Mouse (Mus musculus) left cerebral cortex, postnatal 25 days (tissue): Measurements from ENCODE around the gene Fance. TPM values are rescaled to one million over a fixed set of nuclear protein-coding genes. Genes with fewer than 3 reads are reported as not detected.

Source experiments
- DNase-seq, 2 experiments: peaks; one replicate each; pipeline ENCODE4 v3.0.0; 2022; ENCODE audit warnings: low spot score in 2 of 2, mixed read lengths in 1 of 2
- intact Hi-C: fragments of 180-260 bp; cut with DNase I; formaldehyde crosslinking; loops from one replicate; pipeline ENCODE4 v1.15.1; 2025
- total RNA-seq, 2 experiments: library from RNA; stranded (reverse); gene quantifications; 2 replicates each; pipeline ENCODE4 v1.2.3; 2021

The Fance gene
- total RNA-seq, 2 experiments from 2014 or later: 24.0 to 25.7 TPM

DNA sequence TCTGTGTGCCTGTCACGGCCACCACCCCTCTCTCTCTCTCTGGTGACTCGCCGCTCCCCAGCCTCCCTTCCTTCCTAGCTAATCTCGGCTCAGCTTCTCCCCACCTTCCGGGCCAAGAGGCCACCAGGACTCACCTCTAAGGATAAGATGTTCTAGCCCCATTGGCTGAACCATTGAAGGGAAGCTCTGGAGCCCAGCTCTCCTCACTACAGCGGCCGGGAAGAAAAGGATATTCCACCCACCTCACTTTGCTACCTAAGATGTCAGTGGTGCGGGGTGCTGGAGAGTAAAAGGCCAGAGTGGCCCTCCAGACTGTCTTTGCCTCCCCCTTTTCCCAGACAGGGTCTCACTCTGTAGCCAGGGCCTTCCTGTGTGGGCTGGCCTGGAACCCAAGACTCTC, 51.8 kb downstream of the Fance start, which contains the start of gene Tulp1:
Gene Tulp1 (minus strand): TSS at position 101 of the 400 bp plus-strand sequence.
- no peak for DNase-seq
- intact Hi-C loops: no loop called here

DNA sequence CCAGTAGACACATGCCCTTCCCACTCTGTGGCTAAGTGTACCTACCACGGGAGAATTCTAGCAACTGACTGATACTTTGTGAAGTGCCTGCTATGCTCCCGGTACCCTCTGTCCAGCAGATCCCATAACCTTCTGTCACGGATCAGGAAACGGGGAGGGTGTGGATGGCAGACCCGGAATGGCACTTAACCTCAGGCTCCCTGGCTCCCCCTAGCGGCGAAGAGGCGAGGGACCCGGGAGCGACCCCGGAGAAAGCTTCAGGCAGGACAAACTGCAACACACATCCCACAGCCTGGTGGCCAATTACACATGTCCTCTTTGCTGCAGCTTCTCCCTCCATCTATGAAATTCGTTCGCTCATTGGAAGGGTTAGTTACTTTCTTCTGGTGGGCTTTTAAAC, 55.1 kb downstream of the Fance start:
- peak; percentile 43 to 50 for DNase-seq
- intact Hi-C loops: no loop called here

GRCm38 (mm10) chr17:28369056-28369455, 55.7 kb downstream of the Fance start:
- intact Hi-C loops: no loop called here
- no peak for DNase-seq

DNA sequence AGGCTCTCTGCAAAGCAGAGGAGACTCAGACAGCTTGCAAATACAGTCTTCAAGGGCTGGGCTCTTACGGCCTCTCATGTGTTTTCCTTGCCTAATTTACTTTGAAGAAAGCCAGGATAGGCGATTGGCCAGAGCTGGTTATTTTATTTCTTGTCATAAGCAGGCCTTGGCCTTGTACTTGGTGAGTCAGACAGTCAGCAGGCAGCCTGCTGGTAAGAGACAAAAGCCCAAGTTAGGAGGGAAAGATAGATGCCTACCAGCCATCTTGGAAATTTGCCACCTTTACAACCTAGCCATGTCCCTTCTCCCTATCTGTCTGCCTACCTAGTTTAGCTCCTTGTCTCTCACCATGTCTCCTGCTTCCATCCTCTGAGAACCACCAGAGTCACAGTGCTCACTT, 58.0 kb downstream of the Fance start:
- intact Hi-C loops: no loop called here
- DNase-seq: no peak

DNA sequence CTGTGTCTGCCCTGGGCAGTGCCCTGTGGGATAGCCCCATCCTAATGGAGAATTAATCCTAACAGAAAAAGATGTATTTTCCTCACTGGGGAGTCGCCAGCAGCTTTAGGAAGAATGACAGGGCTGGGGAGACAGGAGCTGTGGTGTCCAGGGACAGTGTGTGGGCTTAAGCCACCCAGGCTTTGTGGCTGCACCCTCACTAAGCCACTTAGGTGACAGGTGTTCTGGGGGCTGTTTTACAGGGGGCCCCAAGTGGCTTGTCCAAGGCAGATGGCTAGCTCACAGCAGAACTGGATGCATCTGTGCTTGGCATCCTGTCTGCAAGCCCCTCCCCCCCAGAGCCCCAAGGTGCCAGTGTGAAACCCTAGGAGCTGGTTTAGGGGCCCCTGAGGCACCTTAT, 58.6 kb downstream of the Fance start:
- DNase-seq: no peak
- intact Hi-C loops: no loop called here

- no peak for DNase-seq
- intact Hi-C loops: no loop called here
Observed at GRCm38 (mm10) chr17:28373821-28374220, 60.5 kb downstream of the Fance start.

DNA sequence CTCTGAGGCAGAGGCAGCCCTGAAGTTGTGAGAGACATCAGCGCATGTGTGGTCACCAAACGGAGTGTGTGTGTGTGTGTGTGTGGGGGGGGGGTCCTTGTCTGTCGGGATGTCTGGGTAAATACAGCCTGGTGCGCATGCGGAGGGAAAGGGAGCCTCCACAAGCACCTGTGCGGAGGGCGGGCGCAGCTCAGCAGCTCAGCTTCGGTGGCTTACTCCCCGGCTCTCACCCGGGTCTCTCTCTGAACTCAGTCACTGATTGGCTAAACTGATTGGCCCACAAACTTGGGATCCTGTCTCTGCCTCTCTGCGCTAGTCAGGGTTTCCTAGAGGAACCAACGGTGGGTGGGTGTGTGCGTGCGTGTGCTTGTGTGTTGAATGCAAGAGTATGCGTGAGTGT, 61.2 kb downstream of the Fance start:
- DNase-seq: no peak
- intact Hi-C loops: no loop called here

GRCm38 (mm10) chr17:28375592-28376061, 62.3 kb downstream of the Fance start:
- intact Hi-C loops: no loop called here
- DNase-seq: no peak

Other genes with a start within 250 kb of the Fance start
- under 1 TPM; 0.80 to 0.99 TPM for gene Tcp11, start 232.9 kb upstream of the Fance start, total RNA-seq
- gene Scube3, start 171.4 kb upstream of the Fance start, total RNA-seq: 1 to 10 TPM; 1.1 to 5.5 TPM
- gene Zfp523, start 136.4 kb upstream of the Fance start, total RNA-seq: 100 to 1,000 TPM; 110 to 113 TPM
- gene Def6, start 105.7 kb upstream of the Fance start, total RNA-seq: 1 to 10 TPM; 2.9 to 3.1 TPM
- 10 to 100 TPM; 26.6 to 28.8 TPM for gene Ppard, start 80.8 kb upstream of the Fance start, total RNA-seq
- gene Rpl10a, start 15.0 kb downstream of the Fance start, total RNA-seq: 100 to 1,000 TPM; 305 to 310 TPM
- gene Tead3, start 37.3 kb downstream of the Fance start, total RNA-seq: 1 to 10 TPM; 2.2 to 3.1 TPM
- not detected for gene Tulp1, start 51.7 kb downstream of the Fance start, total RNA-seq
- 10 to 100 TPM; 46.4 to 53.2 TPM for gene Fkbp5, start 204.0 kb downstream of the Fance start, total RNA-seq
- not detected for gene Armc12, start 217.3 kb downstream of the Fance start, total RNA-seq
- gene Clpsl2, start 235.9 kb downstream of the Fance start, total RNA-seq: not detected
- not detected for gene Clps, start 247.2 kb downstream of the Fance start, total RNA-seq